Mouse (Mus musculus): ENCODE data around the gene Yipf7. TPM values are rescaled to one million over a fixed set of nuclear protein-coding genes. Genes with fewer than 3 reads are reported as not detected.

Yipf7 gene
- polyA plus RNA-seq, 1 experiment, result 2.1 TPM

DNA sequence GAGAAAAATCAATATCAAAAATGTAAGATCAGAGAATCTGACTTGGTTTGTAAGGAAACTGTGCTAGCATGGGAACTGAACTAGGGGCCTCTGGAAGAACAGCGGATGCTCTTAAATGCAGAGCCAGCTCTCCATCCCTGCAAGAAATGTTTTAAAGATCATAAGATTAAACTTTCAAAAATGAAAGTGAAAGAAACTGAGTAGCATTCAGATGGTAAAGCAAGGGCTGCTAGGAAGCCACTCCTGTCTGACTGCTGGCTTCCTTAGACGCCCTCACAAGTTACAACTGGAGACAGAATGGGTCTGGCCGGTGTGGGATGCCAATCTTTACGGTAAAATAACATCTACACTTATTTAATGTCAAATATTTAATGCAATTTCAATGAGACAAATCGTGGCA, 20.4 kb downstream of the Yipf7 start:
- WGBS, result 58% methylated on average over 5 of the region's 5 CpGs
- no peak for DNase-seq

DNA sequence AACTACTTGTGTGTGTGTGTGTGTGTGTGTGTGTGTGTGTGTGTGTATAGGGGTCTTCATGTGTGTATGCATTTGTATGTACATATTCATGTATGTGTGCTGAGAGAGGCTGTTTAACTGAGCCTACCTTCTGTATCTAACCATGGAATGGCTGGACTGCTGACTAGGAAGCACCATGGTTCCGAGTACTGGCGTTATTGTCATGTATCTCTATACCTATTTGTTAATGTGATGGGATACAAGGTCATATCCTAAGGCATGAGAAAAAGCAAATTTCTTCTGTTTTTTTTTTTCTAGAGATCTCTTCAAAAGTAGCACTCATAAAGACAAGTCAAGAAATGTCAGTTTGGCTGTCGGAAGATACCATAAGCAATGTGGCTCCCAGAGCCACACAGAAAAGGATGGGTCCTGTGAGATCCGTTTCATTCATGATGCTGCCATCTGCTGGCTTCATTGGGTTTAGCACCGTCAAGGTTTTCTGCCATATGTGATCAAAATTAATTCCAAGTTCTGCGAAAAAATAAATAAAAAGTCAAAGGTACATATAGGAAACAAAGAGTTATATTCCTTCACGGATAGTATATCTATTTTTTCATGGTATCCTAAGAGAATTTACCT, 21.7 kb downstream of the Yipf7 start:
- Histone ChIP-seq H3K4me3 (ENCODE audit: insufficient read depth, low read depth, low read length) (no peak overlapping the region), H3K4me1 (ENCODE audit: control insufficient read depth, insufficient read depth, low read length) (no peaks in the 10 kb centered on the region), H3K27me3 (replicated peaks; ENCODE audit: control insufficient read depth, insufficient read depth, low read length) (no peaks in the 10 kb centered on the region), H3K27ac (ENCODE audit: insufficient read depth, low read depth, low read length) (no peak overlapping the region), H3K36me3 (ENCODE audit: control insufficient read depth, insufficient read depth, low read length) (no peaks in the 10 kb centered on the region)
- peak; percentile 32 for DNase-seq
- WGBS, result 32% methylated on average over 7 of the region's 7 CpGs
- TF ChIP-seq CTCF (conservative IDR thresholded peaks at IDR 0.05; ENCODE audit: insufficient read depth, insufficient read length, low read depth, low read length), result peak; percentile 53
- no peak for TF ChIP-seq POLR2A (IDR thresholded peaks at IDR 0.05; ENCODE audit: low read depth, low read length)

More for the DNA sequence above, 20.4 kb downstream of the Yipf7 start:
- H3K27ac ChIP-seq (ENCODE audit: insufficient read depth, low read depth, low read length), result no peak overlapping the region
- no peaks in the 10 kb centered on the region for H3K27me3 ChIP-seq (replicated peaks; ENCODE audit: control insufficient read depth, insufficient read depth, low read length)
- no peaks in the 10 kb centered on the region for H3K36me3 ChIP-seq (ENCODE audit: control insufficient read depth, insufficient read depth, low read length)
- H3K4me1 ChIP-seq (ENCODE audit: control insufficient read depth, insufficient read depth, low read length), result no peaks in the 10 kb centered on the region
- H3K4me3 ChIP-seq (ENCODE audit: insufficient read depth, low read depth, low read length), result no peak overlapping the region
- no peak for TF ChIP-seq CTCF (conservative IDR thresholded peaks at IDR 0.05; ENCODE audit: insufficient read depth, insufficient read length, low read depth, low read length)
- TF ChIP-seq POLR2A (IDR thresholded peaks at IDR 0.05; ENCODE audit: low read depth, low read length), result no peak

DNA sequence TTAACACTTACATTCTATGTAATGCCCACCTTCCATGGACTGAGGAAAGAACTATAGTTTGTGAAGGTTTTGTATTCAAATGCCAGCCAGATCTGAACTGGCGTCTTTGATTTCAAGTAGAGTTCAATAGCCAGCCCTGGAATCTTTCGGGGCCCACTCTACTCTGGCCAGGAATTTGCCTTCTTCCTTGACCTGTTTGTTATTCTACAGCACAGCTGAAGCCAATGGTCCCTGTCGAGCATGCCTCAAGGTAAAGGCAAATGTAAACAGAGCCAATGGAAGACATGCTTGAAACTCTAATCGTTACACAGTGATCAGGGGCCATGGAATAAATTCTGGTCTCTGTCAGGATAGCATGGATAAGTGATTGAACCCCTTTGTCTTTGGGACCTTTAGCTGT, 30.2 kb downstream of the Yipf7 start:
- TF ChIP-seq CTCF (conservative IDR thresholded peaks at IDR 0.05; ENCODE audit: insufficient read depth, insufficient read length, low read depth, low read length) (no peak), POLR2A (IDR thresholded peaks at IDR 0.05; ENCODE audit: low read depth, low read length) (no peak)
- H3K27me3 ChIP-seq (replicated peaks; ENCODE audit: control insufficient read depth, insufficient read depth, low read length), result no peaks in the 10 kb centered on the region
- H3K4me1 ChIP-seq (ENCODE audit: control insufficient read depth, insufficient read depth, low read length), result no peaks in the 10 kb centered on the region
- no peak overlapping the region for H3K4me3 ChIP-seq (ENCODE audit: insufficient read depth, low read depth, low read length)
- H3K36me3 ChIP-seq (ENCODE audit: control insufficient read depth, insufficient read depth, low read length), result no peaks in the 10 kb centered on the region
- WGBS, result 34% methylated on average over 4 of the region's 4 CpGs
- no peak overlapping the region for H3K27ac ChIP-seq (ENCODE audit: insufficient read depth, low read depth, low read length)
- DNase-seq, result no peak

DNA sequence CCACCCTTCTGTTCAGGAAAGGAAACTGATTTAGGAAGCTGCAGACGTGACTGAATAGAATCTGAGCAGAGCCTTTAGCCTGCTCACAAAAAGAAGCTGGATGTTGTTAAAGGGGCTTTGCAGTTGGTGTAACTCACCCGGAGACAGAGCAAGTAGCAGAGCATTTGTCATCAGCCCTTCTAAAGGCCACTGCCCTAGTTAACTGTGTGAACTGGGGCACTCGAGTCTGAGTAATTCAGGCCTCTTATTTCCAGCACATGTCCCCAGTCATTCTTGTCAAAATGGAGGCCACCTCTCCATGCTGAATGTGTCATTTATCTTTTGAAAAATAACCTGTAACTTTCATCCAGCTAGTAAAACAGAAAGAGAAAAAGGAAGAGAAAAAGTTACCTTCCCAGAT, 30.8 kb downstream of the Yipf7 start:
- Histone ChIP-seq H3K36me3 (ENCODE audit: control insufficient read depth, insufficient read depth, low read length) (no peaks in the 10 kb centered on the region), H3K4me1 (ENCODE audit: control insufficient read depth, insufficient read depth, low read length) (no peaks in the 10 kb centered on the region), H3K27me3 (replicated peaks; ENCODE audit: control insufficient read depth, insufficient read depth, low read length) (no peaks in the 10 kb centered on the region), H3K4me3 (ENCODE audit: insufficient read depth, low read depth, low read length) (no peak overlapping the region), H3K27ac (ENCODE audit: insufficient read depth, low read depth, low read length) (no peak overlapping the region)
- no peak for DNase-seq
- WGBS, result 33% methylated on average over 3 of the region's 3 CpGs
- TF ChIP-seq POLR2A (IDR thresholded peaks at IDR 0.05; ENCODE audit: low read depth, low read length), result no peak
- no peak for TF ChIP-seq CTCF (conservative IDR thresholded peaks at IDR 0.05; ENCODE audit: insufficient read depth, insufficient read length, low read depth, low read length)

DNA sequence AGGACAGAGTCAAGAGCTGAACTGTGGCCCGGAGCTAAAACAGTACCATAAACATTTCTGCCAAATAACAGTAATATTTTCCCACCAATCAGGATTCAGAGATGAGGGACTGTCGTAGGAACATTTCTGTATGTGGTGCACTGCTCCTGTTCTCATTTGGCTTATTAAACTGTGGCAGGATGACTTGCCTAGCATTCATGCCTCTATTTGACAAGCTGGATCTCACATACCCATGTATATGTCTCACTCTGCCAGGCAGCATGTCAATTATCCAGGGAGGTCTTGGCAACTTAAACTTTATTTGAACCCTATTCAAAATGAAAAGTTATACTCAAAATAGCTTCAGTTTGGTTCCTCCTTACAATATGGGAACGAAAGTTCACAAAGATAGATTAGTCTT, 35.4 kb downstream of the Yipf7 start:
- Histone ChIP-seq H3K27ac (ENCODE audit: insufficient read depth, low read depth, low read length) (no peak overlapping the region), H3K36me3 (ENCODE audit: control insufficient read depth, insufficient read depth, low read length) (no peaks in the 10 kb centered on the region), H3K27me3 (replicated peaks; ENCODE audit: control insufficient read depth, insufficient read depth, low read length) (no peaks in the 10 kb centered on the region), H3K4me3 (ENCODE audit: insufficient read depth, low read depth, low read length) (no peak overlapping the region), H3K4me1 (ENCODE audit: control insufficient read depth, insufficient read depth, low read length) (no peaks in the 10 kb centered on the region)
- WGBS, result 80% methylated on average over 3 of the region's 3 CpGs
- no peak for DNase-seq
- TF ChIP-seq POLR2A (IDR thresholded peaks at IDR 0.05; ENCODE audit: low read depth, low read length), result no peak
- no peak for TF ChIP-seq CTCF (conservative IDR thresholded peaks at IDR 0.05; ENCODE audit: insufficient read depth, insufficient read length, low read depth, low read length)

DNA sequence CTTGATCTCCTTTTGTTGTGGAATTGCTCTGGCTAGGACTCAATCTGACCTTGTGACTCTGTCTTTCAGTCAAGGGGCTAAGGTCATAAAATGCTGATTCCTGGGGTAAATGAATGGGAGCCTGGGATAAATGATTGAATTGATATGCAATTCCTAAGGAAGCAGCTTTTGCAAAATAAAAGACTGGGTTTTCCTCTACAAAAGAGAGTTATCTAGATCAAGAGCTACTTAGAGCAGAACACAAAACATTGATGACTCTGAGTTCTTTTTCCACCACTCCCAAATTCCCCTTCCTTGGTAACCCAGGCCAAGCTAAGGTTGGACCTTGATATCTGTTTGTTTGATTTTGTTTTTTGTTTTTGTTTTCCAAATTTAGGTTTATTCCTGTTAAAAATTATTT, 53.4 kb downstream of the Yipf7 start:
- H3K36me3 ChIP-seq (ENCODE audit: control insufficient read depth, insufficient read depth, low read length), result no peaks in the 10 kb centered on the region
- no peak for TF ChIP-seq POLR2A (IDR thresholded peaks at IDR 0.05; ENCODE audit: low read depth, low read length)
- no peak for TF ChIP-seq CTCF (conservative IDR thresholded peaks at IDR 0.05; ENCODE audit: insufficient read depth, insufficient read length, low read depth, low read length)
- no peak overlapping the region for H3K4me3 ChIP-seq (ENCODE audit: insufficient read depth, low read depth, low read length)
- H3K4me1 ChIP-seq (ENCODE audit: control insufficient read depth, insufficient read depth, low read length), result no peaks in the 10 kb centered on the region
- no peaks in the 10 kb centered on the region for H3K27me3 ChIP-seq (replicated peaks; ENCODE audit: control insufficient read depth, insufficient read depth, low read length)
- no peak overlapping the region for H3K27ac ChIP-seq (ENCODE audit: insufficient read depth, low read depth, low read length)
- no peak for DNase-seq

DNA sequence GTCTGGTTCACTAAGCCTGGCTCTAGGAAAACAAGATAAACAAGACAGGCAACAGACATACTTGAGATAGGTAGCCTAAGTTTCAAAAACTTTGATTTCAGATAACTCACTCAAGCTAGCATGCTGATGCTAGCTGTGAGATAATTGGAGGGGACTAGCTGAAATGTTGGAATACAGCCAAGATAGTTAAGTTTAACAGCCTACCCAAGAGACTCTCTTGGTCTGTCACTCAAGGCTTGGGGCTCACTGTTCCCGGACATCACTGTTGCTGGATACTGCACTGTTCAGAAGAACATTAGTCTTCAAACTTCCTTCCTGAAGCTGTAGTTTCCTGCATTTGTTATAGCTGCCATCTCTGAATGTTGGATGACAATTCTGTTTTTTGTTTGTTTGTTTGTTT, 74.9 kb downstream of the Yipf7 start:
- no peaks in the 10 kb centered on the region for H3K36me3 ChIP-seq (ENCODE audit: control insufficient read depth, insufficient read depth, low read length)
- H3K4me1 ChIP-seq (ENCODE audit: control insufficient read depth, insufficient read depth, low read length), result no peaks in the 10 kb centered on the region
- no peak overlapping the region for H3K4me3 ChIP-seq (ENCODE audit: insufficient read depth, low read depth, low read length)
- 53% methylated on average over 1 of the region's 1 CpGs for WGBS
- H3K27ac ChIP-seq (ENCODE audit: insufficient read depth, low read depth, low read length), result no peak overlapping the region
- H3K27me3 ChIP-seq (replicated peaks; ENCODE audit: control insufficient read depth, insufficient read depth, low read length), result no peaks in the 10 kb centered on the region
- TF ChIP-seq CTCF (conservative IDR thresholded peaks at IDR 0.05; ENCODE audit: insufficient read depth, insufficient read length, low read depth, low read length) (no peak), POLR2A (IDR thresholded peaks at IDR 0.05; ENCODE audit: low read depth, low read length) (no peak)
- no peak for DNase-seq

Other genes with a start within 250 kb of the Yipf7 start
- 0.28 and 0.38 TPM in 2 replicates for gene Kctd8, start 201.0 kb downstream of the Yipf7 start, polyA plus RNA-seq (2012; rRNA removed)
- 6.6 and 6.9 TPM in 2 replicates for gene Guf1, start 14.3 kb upstream of the Yipf7 start, polyA plus RNA-seq (2012; rRNA removed)
- 16.0 and 17.9 TPM in 2 replicates for gene Gnpda2, start 49.7 kb upstream of the Yipf7 start, polyA plus RNA-seq (2012; rRNA removed)